Mouse (Mus musculus) spleen, embryonic (tissue): ENCODE measurements around the gene Gaa.
"Not testable (repeated sequence)": the region's sequence is repeated elsewhere in the genome, so short reads cannot be mapped to it uniquely, and the experiment has no call there.

Experiments used
- CTCF ChIA-PET: fragments of 350-600 bp; sonication (Branson Sonifier 250); formaldehyde crosslinking; loops from one replicate; lab custom pipeline; 2022; lab: Charles Lee

The Gaa gene

GRCm38 (mm10) chr11:119250998-119251397 lies 16.7 kb upstream of the Gaa start:
- CTCF ChIA-PET, result no interaction called here

- CTCF ChIA-PET, result interaction anchor here (0.6 kb wide), 2 partner anchors 121 to 1771 kb away, joined by 5 read pairs; no protein-coding TSS in a partner anchor
Observed at GRCm38 (mm10) chr11:119252854-119253541, 14.7 kb upstream of the Gaa start.

- CTCF ChIA-PET, result not testable (repeated sequence)
Observed at GRCm38 (mm10) chr11:119256557-119256956, 11.1 kb upstream of the Gaa start.

GRCm38 (mm10) chr11:119258216-119258571 lies 9.5 kb upstream of the Gaa start:
- CTCF ChIA-PET, result no interaction called here

GRCm38 (mm10) chr11:119258572-119259322 lies 8.9 kb upstream of the Gaa start:
- CTCF ChIA-PET, result no interaction called here

GRCm38 (mm10) chr11:119259977-119260376 lies 7.7 kb upstream of the Gaa start:
- CTCF ChIA-PET, result no interaction called here

- CTCF ChIA-PET, result no interaction called here
Observed at GRCm38 (mm10) chr11:119264413-119264812, 3.3 kb upstream of the Gaa start.

- CTCF ChIA-PET, result interaction anchor here (0.7 kb wide), 1 partner anchor 232 kb away, joined by 4 read pairs; no protein-coding TSS in a partner anchor
Observed at GRCm38 (mm10) chr11:119265811-119266210, 1.9 kb upstream of the Gaa start.

- CTCF ChIA-PET, result interaction anchor here (0.6 to 0.7 kb wide), 2 partner anchors 206 to 1246 kb away, joined by 4 to 17 read pairs; no protein-coding TSS in a partner anchor
Observed at GRCm38 (mm10) chr11:119267241-119267674, 429 bp upstream of the Gaa start.

- CTCF ChIA-PET, result interaction anchor here (1.5 kb wide), 1 partner anchor 31 kb away, joined by 6 read pairs; the partner anchor contains the start of gene Eif4a3
Observed at GRCm38 (mm10) chr11:119268557-119269195, 989 bp downstream of the Gaa start.

- CTCF ChIA-PET, result not testable (repeated sequence)
Observed at GRCm38 (mm10) chr11:119272492-119272891, 4.8 kb downstream of the Gaa start.

GRCm38 (mm10) chr11:119273186-119273930 lies 5.7 kb downstream of the Gaa start:
- CTCF ChIA-PET, result no interaction called here

- CTCF ChIA-PET, result interaction anchor here (0.6 kb wide), 1 partner anchor 82 kb away, joined by 3 read pairs; no protein-coding TSS in a partner anchor
Observed at GRCm38 (mm10) chr11:119281030-119281429, 13.3 kb downstream of the Gaa start.

GRCm38 (mm10) chr11:119285791-119286527 lies 18.3 kb downstream of the Gaa start:
- CTCF ChIA-PET, result no interaction called here

- CTCF ChIA-PET, result no interaction called here
Observed at GRCm38 (mm10) chr11:119287207-119287992, 19.7 kb downstream of the Gaa start.

GRCm38 (mm10) chr11:119292861-119293260 lies 25.2 kb downstream of the Gaa start:
- CTCF ChIA-PET, result interaction anchor here (0.7 kb wide), 2 partner anchors 16 to 187 kb away, joined by 4 to 11 read pairs; no protein-coding TSS in a partner anchor

- CTCF ChIA-PET, result interaction anchor here (0.9 kb wide), 1 partner anchor 53 kb away, joined by 3 read pairs; no protein-coding TSS in a partner anchor
Observed at GRCm38 (mm10) chr11:119297996-119298395, 30.3 kb downstream of the Gaa start.

GRCm38 (mm10) chr11:119298917-119299316 lies 31.2 kb downstream of the Gaa start:
- CTCF ChIA-PET, result interaction anchor here (1.9 kb wide), 1 partner anchor 30 kb away, joined by 6 read pairs; no protein-coding TSS in a partner anchor
